Mouse (Mus musculus): Measurements from ENCODE around the gene Stat5b. TPM values are rescaled to one million over a fixed set of nuclear protein-coding genes. Genes with fewer than 3 reads are reported as not detected.

The Stat5b gene
- polyA plus RNA-seq, 1 experiment, result 30.8 TPM

DNA sequence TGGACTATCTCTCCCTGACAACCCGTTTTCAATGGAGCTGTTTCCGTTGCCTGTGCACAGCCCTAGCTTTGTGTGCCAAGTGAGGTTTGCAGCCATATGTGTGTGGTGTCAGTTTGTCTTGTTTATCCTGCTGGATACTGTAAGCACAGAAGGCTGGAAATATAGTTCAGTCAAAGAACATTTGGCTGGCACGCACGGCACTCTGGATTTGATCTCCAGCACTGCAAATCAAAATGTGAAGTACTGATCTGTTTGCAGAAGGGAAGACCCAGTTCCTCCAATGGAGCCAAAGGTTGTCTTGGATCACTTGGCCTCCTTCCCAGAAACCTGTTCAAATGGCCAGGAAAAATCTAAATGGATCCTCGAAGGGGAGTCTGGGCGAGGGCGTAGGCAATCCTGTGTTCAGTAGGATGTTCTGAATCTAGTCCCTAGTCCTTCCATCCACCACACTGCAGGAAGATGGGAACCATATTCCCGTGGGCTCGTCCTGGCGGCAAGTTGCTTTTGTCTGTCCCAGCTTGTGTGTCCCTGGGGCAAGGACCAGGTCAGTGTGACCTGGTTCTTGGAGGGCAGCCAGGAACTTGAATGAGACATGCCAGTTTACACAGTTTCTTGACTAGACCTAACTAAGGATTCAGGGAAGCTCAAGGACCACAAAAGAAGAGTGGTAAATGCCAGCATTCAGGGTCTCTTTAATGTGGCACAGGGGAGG is 19.9 kb upstream of the Stat5b start:
- TF ChIP-seq CTCF (IDR thresholded peaks at IDR 0.05; ENCODE audit: low read depth, low read length) (no peak), POLR2A (IDR thresholded peaks at IDR 0.05; ENCODE audit: borderline replicate concordance, low read depth, low read length) (no peak)
- Histone ChIP-seq H3K4me1 (ENCODE audit: control insufficient read depth, insufficient read depth, low read length) (no peaks in the 10 kb centered on the region), H3K27ac (ENCODE audit: insufficient read depth, low read depth, low read length) (no peak overlapping the region), H3K4me3 (ENCODE audit: insufficient read depth, low read length) (no peak overlapping the region)

GRCm38 (mm10) chr11:100865618-100866017 is 15.1 kb upstream of the Stat5b start:
- H3K27ac ChIP-seq (ENCODE audit: insufficient read depth, low read depth, low read length), result no peak overlapping the region
- H3K4me3 ChIP-seq (ENCODE audit: insufficient read depth, low read length), result no peak overlapping the region
- TF ChIP-seq POLR2A (IDR thresholded peaks at IDR 0.05; ENCODE audit: borderline replicate concordance, low read depth, low read length), result no peak
- TF ChIP-seq CTCF (IDR thresholded peaks at IDR 0.05; ENCODE audit: low read depth, low read length), result no peak
- peaks cover 7% of the 10 kb centered on the region for H3K4me1 ChIP-seq (ENCODE audit: control insufficient read depth, insufficient read depth, low read length)

DNA sequence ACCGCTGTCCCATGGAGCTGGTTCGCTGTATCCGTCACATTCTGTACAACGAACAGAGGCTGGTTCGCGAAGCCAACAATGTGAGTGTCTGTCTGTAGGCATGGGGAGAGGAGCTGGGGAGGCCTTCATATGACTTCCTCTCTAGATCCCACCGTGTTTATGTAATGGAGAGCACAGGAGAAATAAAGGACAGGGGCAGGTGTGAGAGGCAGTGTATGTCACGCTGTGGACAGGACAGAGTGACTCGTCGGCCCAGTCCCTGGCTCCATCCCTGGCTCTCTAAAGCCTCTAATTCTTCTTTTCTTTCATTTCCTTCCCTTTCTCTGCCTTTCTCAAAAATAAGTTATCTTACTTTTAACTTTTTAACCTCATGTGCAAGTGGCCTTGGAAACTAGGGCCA is 12.6 kb upstream of the Stat5b start:
- Histone ChIP-seq H3K27ac (ENCODE audit: insufficient read depth, low read depth, low read length) (no peak overlapping the region), H3K4me3 (ENCODE audit: insufficient read depth, low read length) (no peak overlapping the region), H3K4me1 (ENCODE audit: control insufficient read depth, insufficient read depth, low read length) (peaks cover 15% of the 10 kb centered on the region)
- TF ChIP-seq CTCF (IDR thresholded peaks at IDR 0.05; ENCODE audit: low read depth, low read length), result no peak
- TF ChIP-seq POLR2A (IDR thresholded peaks at IDR 0.05; ENCODE audit: borderline replicate concordance, low read depth, low read length), result no peak

GRCm38 (mm10) chr11:100861836-100862235 is 11.3 kb upstream of the Stat5b start:
- H3K27ac ChIP-seq (ENCODE audit: insufficient read depth, low read depth, low read length), result no peak overlapping the region
- H3K4me1 ChIP-seq (ENCODE audit: control insufficient read depth, insufficient read depth, low read length), result peaks cover 15% of the 10 kb centered on the region
- TF ChIP-seq CTCF (IDR thresholded peaks at IDR 0.05; ENCODE audit: low read depth, low read length), result no peak
- TF ChIP-seq POLR2A (IDR thresholded peaks at IDR 0.05; ENCODE audit: borderline replicate concordance, low read depth, low read length), result no peak
- H3K4me3 ChIP-seq (ENCODE audit: insufficient read depth, low read length), result no peak overlapping the region

DNA sequence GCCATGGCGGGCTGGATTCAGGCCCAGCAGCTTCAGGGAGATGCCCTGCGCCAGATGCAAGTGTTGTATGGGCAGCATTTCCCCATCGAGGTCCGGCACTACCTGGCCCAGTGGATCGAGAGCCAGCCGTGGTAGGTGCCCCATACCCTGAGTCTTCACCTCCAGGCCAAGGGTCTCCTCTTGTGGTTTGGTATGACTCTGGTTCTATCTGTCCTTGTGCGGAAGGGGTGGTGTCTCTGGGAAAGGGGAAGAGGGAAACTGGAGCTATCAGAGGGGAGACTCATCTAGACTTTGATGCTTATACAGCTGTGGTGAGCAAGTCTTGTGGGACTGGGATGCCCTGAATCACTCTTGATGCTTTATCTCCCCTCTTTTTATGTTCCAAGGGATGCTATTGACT is 10.8 kb upstream of the Stat5b start:
- TF ChIP-seq CTCF (IDR thresholded peaks at IDR 0.05; ENCODE audit: low read depth, low read length), result no peak
- no peak for TF ChIP-seq POLR2A (IDR thresholded peaks at IDR 0.05; ENCODE audit: borderline replicate concordance, low read depth, low read length)
- Histone ChIP-seq H3K27ac (ENCODE audit: insufficient read depth, low read depth, low read length) (no peak overlapping the region), H3K4me1 (ENCODE audit: control insufficient read depth, insufficient read depth, low read length) (peaks cover 15% of the 10 kb centered on the region), H3K4me3 (ENCODE audit: insufficient read depth, low read length) (peak overlapping the region; percentile 67)

DNA sequence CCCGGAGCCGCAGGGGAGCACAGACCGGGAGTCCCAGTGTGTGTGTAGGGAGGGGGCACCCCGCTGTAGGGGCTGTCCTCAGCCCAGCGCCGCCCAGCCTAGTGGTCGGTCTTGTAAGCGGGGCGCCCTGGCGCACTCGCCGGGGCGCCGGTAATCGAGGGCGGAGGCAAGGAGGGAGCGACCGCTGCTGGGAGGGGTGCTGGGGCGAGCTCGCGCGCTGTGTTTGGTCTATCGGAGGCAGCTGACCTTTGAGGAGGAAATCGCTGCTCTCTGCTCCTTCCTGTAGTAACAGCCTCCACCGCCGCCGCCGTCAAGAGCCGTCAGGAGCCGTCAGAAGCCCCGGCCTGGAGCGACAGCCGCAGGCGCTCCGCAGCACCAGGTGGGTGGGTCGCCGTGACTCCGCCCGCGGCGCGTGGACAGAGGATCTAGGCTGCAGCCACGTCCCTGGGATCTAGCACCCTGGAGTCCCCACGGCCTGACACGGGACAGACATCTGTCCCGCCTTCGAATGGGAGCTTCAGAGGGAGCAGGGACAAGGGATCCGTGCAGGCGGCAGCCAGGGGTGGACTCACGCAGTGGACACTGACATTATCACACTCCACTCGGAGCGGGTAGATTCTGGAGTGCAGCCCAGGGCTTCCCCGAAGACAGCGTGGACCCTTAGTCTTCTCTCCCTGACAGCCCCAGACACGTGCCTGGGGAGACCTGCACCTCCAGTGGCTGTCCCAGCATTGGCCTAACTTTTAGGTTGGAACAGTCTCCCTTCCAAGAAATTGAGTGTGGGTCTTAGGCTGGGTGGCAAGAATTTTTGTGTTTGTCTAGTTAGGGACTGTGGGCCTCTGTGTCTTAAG is 9.9 kb upstream of the Stat5b start:
- Histone ChIP-seq H3K4me1 (ENCODE audit: control insufficient read depth, insufficient read depth, low read length) (peaks cover 15% of the 10 kb centered on the region), H3K4me3 (ENCODE audit: insufficient read depth, low read length) (peak overlapping the region; percentile 67), H3K27ac (ENCODE audit: insufficient read depth, low read depth, low read length) (peak overlapping the region; percentile 32; the same call in 1 of the 2 replicates)
- TF ChIP-seq CTCF (IDR thresholded peaks at IDR 0.05; ENCODE audit: low read depth, low read length), result no peak
- TF ChIP-seq POLR2A (IDR thresholded peaks at IDR 0.05; ENCODE audit: borderline replicate concordance, low read depth, low read length), result no peak; the same call in 1 of the 2 replicates

DNA sequence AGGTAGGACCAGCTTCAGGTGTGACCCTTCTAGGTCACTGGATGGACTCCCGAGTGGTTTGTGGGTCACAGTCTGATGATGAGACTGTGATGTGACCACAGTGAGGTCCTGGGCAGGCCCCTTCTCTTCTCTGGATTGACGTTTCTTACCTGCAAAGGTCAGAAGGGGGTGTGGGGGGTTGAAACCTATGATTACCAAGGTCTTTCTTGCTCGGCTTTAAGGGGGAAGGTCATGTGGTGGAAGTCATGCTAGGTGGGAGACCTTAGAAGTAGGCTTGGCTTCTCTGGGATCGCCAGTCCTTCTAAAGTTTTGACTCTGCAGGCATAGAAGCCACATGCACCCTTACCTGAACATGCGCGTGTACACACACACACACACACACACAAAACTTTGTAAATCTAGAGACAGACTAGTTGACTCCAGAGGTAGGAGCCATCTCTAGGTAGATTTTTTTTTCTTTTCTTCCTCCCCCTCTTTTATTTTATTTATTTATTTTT is 9.1 kb upstream of the Stat5b start:
- peaks cover 15% of the 10 kb centered on the region for H3K4me1 ChIP-seq (ENCODE audit: control insufficient read depth, insufficient read depth, low read length)
- H3K27ac ChIP-seq (ENCODE audit: insufficient read depth, low read depth, low read length), result no peak overlapping the region
- peak overlapping the region; percentile 26; the same call in 1 of the 2 replicates for H3K4me3 ChIP-seq (ENCODE audit: insufficient read depth, low read length)
- TF ChIP-seq CTCF (IDR thresholded peaks at IDR 0.05; ENCODE audit: low read depth, low read length), result no peak
- TF ChIP-seq POLR2A (IDR thresholded peaks at IDR 0.05; ENCODE audit: borderline replicate concordance, low read depth, low read length), result no peak

- TF ChIP-seq CTCF (IDR thresholded peaks at IDR 0.05; ENCODE audit: low read depth, low read length) (no peak), POLR2A (IDR thresholded peaks at IDR 0.05; ENCODE audit: borderline replicate concordance, low read depth, low read length) (no peak)
- peak within 1 kb of the TSS; percentile 67 for H3K4me3 ChIP-seq (ENCODE audit: insufficient read depth, low read length)
- H3K27ac ChIP-seq (ENCODE audit: insufficient read depth, low read depth, low read length), result peak within 1 kb of the TSS; percentile 32; the same call in 1 of the 2 replicates
- peaks cover 15% of the 10 kb centered on the region for H3K4me1 ChIP-seq (ENCODE audit: control insufficient read depth, insufficient read depth, low read length)
Observed at GRCm38 (mm10) chr11:100858935-100859578, 8.5 kb upstream of the Stat5b start, which contains the start of gene Stat5a. TSS of gene Stat5a (plus strand) at chr11:100859351.

- Histone ChIP-seq H3K27ac (ENCODE audit: insufficient read depth, low read depth, low read length) (no peak overlapping the region), H3K4me1 (ENCODE audit: control insufficient read depth, insufficient read depth, low read length) (peaks cover 15% of the 10 kb centered on the region), H3K4me3 (ENCODE audit: insufficient read depth, low read length) (no peak overlapping the region)
- TF ChIP-seq POLR2A (IDR thresholded peaks at IDR 0.05; ENCODE audit: borderline replicate concordance, low read depth, low read length), result no peak
- no peak for TF ChIP-seq CTCF (IDR thresholded peaks at IDR 0.05; ENCODE audit: low read depth, low read length)
Observed at GRCm38 (mm10) chr11:100857960-100858359, 7.4 kb upstream of the Stat5b start.
